Mouse (Mus musculus) adrenal gland (tissue): Measurements from ENCODE around the gene Olfr1272.
"Not testable (repeated sequence)": the region's sequence is repeated elsewhere in the genome, so short reads cannot be mapped to it uniquely, and the experiment has no call there.

Experiments used
- intact Hi-C: fragments of 180-260 bp; cut with DNase I; formaldehyde crosslinking; loops from one replicate; pipeline ENCODE4 v1.15.1; 2025
- long read RNA-seq, 2 experiments: library from polyadenylated mRNA; unstranded; transcript quantifications; one replicate each; pipeline ENCODE4 v2.0.0; 2020; ENCODE audit warnings: borderline replicate concordance in 1 of 2; ENCODE audit not compliant: insufficient replicate concordance in 1 of 2

The Olfr1272 gene
- long read RNA-seq, experiment 1 = 0 reads
- long read RNA-seq, experiment 2 = 0 reads

- intact Hi-C loops = no loop called here
Observed at GRCm38 (mm10) chr2:90292741-90293140, at the start of gene Olfr1272. Gene Olfr1272 (minus strand): TSS chr2:90292841.

- intact Hi-C loops = not testable (repeated sequence)
Observed at GRCm38 (mm10) chr2:90321900-90322299, 29.3 kb upstream of the Olfr1272 start, which contains the start of gene Gm13769. Gene Gm13769 (plus strand): TSS chr2:90322200.

- intact Hi-C loops = no loop called here
Observed at GRCm38 (mm10) chr2:90270932-90271331, 21.7 kb downstream of the Olfr1272 start, which contains the start of gene Olfr1271. Gene Olfr1271 (minus strand): TSS chr2:90271032.

GRCm38 (mm10) chr2:90257492-90257891 is 35.1 kb downstream of the Olfr1272 start, which contains the start of gene Olfr142:
Gene Olfr142 (minus strand): TSS chr2:90257592.
- intact Hi-C loops = no loop called here
